Mouse (Mus musculus) 3T3-L1 (cell line): ENCODE data around the gene Nova1.

Experiments
- DNase-seq: peaks from one replicate; pipeline ENCODE4 v3.0.0-alpha.2; 2015; ENCODE audit warnings: low read depth, low spot score

Nova1 gene

DNA sequence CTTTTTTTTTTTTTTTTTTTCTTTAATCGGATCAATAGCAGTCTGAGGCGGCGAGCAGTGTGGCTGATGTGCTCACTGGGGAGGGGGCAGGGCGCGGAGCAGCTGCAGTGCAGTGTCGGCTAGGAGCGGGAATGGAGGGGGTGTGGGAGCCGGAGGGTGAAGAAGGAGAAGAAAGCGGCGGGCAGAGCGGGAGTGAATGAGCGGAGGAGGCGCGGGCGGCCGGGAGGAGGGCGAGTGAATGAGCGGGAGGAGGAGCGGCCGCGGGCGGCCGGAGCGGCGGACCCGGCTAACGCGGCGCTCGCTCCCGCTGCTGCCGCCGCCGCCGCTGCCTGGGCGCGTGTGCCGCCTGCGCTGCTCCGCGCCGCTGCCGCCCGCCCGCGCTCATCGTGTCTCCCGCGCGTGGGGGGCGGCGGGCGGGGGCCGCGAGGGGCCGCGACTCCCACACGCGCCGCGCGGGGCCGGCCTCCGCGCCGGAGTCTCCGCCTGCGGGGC, at the start of gene Nova1:
TSS of gene Nova1 (minus strand) at position 74 of the 492 bp plus-strand sequence.
- peak; percentile 23 for DNase-seq

DNA sequence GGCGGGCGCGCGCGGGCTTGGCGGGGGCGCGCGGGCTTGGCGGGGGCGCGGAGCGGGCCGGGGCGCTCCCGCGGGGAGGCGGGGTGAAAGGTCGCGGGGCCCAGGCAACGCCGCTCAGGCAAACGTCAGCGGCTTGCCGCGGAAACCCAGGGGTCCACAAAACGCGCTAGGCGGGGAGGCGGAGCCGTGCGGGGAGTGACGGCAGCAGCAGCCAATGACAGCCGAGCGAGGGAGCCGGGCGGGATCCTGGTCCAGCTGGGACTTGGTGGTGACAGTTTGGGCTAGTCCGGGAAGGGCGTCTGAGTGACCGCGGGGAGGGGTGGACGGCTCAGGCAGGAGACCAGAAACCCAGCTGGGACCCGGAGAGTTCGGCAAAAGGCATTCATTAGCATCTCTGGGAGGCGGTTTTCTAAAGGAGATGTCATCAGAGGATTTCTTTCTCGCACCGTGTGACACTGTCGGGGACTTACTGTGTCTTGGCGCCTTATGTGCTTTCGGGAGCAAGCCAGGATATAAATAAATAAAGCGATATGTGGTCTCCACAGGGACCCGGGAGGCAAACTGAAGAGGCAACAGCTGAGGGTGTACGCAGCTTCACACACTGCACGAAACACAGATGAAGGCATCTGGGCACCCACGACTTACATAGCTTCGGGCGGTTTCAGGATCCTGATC, 756 bp upstream of the Nova1 start:
- peak; percentile 57 for DNase-seq

DNA sequence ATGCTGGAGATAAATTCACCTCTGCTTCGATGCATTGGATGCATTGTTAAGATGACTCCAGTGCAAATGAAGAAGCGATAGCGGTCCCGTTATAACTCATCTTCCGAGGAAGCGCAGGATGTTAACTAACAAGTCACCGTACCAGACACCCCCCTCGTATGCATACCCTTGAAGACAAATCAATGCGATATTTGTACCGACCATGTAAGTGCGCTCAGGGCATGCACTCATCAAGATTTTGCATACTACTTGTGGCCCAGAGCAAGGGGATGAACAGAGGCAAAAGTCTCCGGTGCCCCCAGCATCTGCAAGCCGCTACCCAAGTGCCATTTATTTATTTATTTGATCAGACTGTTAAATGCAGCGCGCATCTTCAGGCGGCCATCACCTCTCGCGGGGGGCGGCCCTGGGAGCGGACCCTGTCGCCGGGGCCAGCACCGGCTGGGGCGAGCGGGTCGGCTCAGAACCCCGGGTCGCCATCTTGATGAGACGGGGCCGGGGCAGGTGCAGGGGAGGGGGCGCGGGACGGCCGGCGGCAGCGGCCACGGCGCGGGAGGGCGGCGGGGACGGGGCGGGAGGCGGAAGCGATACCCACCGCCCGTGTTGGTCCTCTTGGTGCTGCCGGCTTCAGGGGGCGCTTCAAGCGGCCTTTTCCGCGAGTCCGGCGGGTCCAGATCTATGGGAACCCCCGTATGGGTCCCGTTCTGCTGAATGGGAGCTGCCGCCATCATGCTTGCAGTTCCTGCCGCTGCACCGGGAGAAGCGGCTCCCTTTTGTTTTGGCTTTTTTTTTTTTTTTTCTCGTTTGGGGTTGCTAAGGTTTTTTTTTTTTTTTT, 491 bp downstream of the Nova1 start:
- no peak for DNase-seq

DNA sequence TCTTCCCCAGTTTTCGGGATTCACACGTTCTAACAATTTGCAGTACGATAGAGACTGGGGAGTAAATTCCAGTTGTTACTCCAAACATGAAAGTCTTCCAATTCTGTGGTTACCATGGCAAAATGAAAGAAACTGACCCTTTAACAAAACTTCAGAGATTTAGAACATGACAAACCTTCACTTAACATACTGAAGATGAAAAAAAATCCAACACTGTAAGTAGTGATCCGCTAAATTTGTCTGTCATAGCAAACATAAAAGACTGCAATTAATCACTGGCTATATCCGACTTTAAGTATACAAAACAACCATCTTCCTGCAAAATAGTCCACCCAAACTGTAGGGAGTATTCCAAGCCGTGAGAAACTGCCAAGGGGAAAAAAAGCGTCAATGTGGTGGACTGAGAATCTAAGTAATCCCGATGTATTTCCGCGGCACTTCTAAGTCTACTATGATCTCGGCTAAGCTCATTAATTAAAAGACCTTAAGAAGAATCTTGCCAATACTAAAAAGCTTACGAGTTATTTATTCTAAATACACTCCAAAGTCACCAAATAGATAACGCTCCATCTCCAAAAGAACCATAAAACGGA, 1.4 kb downstream of the Nova1 start:
- DNase-seq = no peak

DNA sequence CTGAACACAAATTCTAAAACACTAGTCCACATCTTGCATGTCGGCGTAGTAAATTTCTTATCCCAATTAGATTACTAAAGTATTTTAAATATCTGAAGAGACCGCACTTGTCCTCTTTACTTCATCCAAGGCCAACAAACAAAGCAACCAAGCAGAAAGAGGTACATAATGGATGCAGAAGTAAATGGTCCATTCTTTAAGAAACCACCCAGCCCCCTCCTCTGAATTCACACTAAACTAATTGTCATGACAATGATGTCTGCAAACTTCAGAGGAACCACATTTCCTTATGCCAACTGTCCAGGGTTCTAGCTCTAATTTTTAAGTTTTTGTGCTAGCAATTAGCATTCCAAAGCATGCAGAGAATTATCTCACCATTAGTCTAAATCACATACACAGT, 2.4 kb downstream of the Nova1 start:
- no peak for DNase-seq

DNA sequence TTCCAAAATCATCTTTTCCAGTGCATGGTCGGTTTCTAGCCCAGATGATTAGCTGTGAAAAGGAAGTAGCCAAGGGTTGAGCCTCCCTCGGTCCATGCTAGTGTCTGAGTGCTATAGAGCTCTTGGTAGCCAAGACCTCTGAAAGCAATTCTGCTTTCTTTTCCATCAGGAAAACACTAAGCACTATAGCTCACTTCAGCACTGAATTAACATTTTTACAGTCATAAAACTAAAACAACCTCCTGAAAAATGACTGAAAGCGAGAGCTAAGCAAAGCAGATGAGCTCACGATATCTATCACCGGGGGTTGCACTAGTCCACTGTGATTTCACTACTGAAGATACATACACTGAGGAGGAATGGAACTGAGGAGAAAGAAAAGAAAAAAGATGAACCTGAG, 3.0 kb downstream of the Nova1 start:
- DNase-seq = no peak

DNA sequence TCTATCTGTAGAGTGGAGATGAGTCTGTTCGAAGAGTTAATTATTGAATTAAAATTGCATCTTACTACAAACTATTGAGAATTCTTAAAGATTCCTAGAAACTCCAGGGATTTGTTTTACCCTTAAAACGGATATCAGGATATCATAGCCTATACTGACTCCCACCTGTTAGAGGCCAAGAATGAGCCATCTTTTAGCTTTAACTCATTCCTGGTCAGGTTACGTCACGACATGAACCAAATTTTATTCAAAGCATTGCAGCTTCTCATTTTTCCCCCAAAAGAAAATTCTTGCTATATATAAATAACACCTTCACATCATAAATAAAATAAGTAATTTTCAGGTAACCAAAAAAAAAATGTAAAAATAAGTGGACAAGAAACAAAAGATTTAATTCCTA, 3.9 kb downstream of the Nova1 start:
- no peak for DNase-seq

DNA sequence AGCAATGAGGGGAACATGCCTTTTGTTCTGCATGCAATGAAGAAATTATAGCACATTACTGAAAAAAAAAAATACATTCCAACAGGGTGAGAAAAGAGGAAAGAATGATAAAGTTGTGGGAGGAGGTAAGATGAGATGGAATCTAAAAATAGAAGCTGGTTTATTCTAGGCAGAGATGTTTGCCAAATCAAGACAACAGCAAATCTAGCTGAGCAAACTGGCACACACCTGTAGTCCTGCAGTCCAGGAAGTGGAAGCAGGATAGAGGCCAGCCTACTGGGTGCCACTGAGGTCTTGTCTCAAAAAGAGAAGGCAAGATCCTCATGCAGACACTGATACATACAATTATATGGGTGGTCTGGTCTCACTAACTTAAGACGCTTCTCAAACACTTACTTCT, 17.4 kb downstream of the Nova1 start:
- peak; percentile 54 for DNase-seq

DNA sequence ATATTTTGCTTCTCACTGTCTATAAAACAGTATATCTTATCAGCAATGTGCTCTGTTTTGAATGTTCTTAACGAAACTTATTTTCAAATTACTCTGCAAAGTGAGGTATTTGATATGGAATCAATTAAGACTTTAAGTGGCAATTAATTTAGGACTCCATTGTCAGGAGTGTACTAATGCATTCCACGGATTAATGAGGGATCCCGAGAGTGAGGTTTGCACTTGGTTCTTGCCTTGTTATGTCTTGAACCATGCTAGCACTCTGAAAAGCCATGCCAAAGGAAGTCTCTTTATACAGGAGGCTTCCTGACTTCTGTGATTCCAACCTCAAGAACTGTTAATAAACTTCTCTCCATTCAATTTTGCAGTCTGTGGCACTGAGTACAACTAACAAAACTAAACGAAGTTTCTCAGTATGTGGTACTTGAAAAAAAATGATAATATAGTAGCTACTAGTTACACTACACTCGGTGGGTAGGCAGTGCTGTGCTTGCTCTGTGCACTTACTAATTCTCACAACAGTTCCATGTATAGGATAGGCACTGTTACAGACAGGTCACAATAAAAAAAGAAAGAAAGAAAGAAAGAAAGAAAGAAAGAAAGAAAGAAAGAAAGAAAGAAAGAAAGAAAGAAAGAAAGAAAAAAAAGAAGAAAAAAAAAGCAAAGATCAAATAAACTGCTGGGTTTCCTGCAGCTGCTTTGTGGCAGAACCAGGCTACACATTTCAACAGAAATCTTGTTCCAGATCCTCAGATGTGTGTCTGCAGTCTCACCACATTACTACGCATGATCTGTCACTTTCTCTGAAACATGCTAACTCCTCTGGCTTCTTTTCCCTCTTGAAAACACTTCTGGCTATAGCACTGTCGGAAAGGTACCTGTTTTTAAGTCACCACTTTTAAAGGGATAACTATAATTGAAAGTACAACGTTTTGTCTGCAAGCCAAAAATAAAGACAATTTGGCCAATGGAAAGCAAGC, 36.1 kb downstream of the Nova1 start:
- no peak for DNase-seq

DNA sequence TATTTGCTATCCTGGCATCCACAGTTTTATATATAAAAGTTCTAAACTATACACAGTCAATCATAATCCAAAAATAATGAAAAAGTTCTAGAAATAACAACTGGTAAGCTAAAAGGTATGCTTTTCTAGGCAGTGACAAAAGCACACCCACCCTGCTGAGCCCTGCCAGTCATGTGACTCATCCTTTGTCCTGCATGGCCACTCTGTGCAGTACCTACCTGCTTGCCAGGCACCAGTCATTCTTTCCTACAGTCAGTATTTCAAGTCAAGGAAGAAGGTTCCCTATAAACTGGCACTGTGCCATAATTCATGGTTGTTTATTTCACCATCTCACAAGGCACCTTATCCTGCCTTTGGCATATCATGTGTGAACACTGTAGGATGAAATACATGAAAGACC, 37.2 kb downstream of the Nova1 start:
- DNase-seq = peak; percentile 63

DNA sequence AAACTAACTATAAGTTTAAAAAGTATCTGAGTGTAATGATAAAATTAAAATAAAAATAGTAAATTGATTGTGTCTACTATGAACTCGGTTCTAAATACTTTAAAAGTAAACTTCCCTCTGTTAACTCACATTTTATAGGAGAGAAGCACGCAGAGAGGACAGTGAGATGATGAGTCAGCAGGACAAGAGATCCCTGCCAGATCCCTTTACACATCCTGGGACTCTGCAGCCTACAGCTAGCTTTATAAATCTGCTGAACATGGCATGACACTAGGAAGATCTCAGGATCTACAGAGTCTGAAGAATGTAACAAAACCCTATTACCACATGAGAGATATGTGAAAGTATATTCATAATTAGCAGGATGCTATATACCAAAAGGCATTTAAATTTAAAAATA, 37.7 kb downstream of the Nova1 start:
- DNase-seq = peak; percentile 63

DNA sequence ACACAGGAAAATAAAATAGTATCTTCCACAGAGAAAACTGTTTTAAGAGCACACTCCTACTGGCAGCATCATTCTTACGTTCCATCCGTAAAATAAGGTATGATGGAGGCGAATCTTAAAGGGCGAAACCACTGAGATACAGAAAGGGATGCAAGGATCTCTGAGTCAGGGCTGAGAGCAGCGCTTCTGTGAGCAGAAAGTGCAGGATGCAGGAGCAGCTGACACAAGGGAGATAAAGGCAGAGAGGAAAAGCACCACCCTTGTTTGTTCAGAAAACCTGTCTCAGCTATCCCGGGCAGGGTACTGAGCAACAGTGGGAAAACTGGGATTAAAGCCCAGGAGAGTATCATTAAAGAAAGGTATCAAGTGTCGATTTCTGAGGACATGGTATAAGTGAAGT, 59.3 kb downstream of the Nova1 start:
- no peak for DNase-seq

DNA sequence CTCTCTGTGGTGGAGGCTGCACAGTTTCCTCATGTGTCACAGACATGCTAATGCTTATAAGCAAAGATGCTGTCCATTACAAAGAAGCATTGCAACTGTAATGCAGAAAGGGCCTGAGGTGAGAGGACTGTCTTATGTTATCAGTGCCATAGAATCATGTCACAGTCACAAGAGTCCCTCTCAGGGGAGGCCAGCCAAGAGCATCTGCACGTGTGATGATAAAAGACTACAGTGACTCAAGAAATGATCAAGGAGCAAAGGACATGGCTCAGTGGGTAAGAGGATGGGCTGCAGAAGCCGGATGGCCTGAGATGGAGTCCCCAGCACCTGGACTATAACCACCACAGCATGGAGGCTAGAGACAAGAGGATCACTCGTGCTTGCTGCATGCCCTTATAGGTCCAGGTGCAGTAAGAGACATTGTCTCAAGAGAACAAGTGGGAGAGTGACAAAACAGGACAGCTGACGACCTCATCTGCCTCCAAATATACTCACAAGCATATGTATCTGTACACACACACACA, 64.3 kb downstream of the Nova1 start:
- DNase-seq = no peak

DNA sequence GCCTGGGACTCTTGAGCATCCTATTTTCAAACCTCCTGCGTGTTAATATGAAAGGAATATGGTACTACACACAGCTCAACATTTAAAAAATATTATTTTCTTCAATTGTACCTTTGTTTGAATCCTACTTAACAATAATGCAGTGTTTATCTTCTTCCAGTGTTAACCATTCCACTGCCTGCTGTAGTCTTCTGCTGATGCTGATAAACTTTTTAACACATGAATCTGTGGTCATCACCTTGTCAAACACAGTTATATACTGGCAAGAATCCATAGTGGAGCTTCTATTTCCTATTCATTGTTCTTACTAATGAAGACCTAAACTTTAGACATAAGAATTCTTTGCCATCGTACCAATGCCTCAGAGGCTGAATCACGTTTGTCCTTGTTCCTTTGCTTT, 65.6 kb downstream of the Nova1 start:
- no peak for DNase-seq

DNA sequence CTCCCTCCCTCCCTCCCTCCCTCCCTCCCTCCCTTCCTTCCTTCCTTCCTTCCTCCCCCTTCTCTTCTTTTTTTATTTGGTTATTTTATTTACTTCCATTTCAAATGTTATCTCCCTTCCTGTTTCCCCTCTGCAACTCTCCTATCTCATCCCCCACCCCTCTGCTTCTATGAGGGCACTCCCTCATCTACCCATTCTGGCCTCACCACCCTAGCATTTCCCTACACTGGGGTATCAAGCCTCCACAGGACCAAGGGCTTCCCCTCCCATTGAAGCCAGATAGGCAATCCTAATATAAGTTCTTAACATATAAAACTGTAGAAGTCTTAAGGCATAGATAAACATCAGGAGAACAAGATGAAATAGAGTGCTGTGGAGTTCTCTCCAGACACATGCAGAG, 85.5 kb downstream of the Nova1 start:
- no peak for DNase-seq

DNA sequence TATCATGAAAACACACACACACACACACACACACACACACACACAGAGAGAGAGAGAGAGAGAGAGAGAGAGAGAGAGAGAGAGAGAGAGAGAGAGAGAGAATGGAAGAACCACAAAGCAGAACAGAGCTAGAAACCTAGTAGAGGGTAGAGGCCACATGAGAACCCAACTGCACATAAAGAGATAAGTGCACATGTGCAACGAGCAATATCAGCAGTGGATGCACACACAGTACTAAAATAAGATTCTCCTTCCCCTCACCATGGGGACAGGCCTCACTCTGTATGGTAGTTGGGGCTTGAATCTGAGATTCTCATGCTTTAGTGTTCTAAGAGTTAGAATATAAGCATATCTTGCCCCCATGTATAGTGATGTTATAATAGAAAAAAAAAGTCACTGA, 86.8 kb downstream of the Nova1 start:
- no peak for DNase-seq

DNA sequence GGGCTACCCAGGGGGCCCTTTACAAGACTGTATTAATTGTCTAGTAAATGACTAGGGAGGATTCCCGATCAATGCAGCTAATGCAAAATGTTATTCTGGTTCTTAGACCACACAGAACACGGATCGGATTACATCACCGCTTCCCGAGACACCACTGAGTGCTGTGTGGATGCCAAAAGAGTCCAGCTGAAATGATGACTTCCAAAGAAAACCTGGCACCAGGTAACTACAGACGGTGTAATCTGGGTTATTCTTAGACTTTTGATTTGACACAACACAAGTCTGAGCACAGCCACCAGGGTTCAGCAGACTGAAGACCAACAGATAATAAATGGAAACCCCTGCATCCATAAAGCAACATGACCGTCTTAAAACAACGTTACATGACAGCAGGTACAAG, 96.8 kb downstream of the Nova1 start:
- DNase-seq = no peak

DNA sequence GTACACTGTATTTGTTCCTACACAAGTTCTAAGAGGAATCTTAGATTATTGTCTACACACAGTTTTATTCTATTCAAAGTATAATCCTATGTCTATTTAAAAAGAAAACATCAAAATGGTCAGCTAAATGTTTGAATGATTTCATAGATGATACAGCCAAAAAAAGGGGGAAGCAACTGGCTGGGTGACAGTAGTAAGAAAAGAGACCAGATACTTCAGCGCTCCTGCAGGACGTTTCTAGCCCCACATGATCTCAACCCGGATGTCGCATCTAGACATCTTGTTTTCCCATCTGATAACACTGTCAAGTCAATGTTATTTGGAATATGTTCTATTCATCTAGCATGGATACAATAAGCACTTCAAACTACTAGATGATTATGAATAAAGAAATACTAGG, 99.7 kb downstream of the Nova1 start:
- DNase-seq = no peak

DNA sequence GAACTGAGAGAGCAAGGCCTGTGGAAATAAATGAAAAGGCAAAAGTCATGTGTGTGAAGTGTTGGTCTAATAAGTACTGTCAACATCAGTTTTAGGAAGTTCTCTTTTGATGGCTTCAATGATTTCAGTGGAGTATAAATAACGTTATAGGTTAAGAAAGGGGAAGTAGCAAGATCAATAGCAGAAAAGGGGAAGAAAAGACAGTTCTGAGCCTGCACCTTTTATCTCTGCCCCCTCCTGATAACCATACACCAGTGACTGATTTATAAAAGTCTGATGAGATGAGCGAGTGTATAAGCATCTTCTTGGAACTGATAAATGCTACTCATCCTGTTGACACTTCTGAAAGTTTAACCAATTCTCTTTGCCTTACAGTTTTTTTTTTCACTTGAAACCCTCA, 108.6 kb downstream of the Nova1 start:
- no peak for DNase-seq

DNA sequence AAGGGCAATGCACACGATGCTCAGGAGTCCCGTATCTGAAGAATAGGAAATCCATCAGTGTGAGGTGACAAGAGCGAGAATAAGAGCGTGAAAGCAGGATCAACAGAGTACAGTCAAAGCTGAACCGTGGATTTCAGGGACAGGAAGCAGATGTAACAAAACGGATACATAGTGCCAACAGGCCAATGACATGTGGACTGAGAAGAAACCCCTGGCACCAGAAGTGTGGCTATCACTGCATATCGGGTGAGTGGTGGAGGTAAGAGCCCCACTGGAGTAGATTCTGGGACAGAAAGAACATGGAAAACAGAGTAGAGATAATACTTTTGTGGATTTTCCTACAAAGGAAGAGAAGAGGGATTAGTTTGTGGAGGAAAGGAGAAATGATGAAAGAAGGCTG, 109.3 kb downstream of the Nova1 start:
- DNase-seq = no peak

DNA sequence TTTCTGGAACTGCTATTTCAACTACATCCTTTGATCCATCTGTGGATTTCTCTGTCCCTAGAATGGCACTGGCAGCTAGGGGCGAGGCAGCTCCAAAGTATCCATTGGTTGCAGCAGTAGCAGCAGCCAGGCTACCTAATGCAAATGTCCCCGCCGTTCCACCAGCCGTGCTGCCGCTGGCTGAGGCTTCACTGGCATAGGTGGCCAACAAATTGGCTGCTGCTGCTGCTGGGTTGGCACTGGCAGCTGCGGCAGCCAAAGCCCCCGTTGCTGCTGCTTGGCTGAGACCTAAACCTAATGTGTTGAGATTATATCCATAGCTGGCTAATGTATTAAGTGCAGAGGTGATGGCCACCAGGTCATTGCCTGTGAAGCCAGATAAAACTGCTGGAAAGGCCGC, 118.5 kb downstream of the Nova1 start:
- DNase-seq = no peak
